Mouse (Mus musculus) embryonic stem cell, embryonic (primary cell): ENCODE data around the gene Faxc.

Experiments
- CTCF ChIA-PET, 4 experiments: fragments of 300-600 bp in 2 of 4; fragments of 350-600 bp in 2 of 4; sonication (Branson Sonifier 250); formaldehyde crosslinking; loops; one replicate each; lab custom pipeline; 2022; ENCODE audit warnings: inconsistent platforms in 2 of 4; lab: Charles Lee
- POLR2A ChIA-PET, 4 experiments: fragments of 300-600 bp in 2 of 4; fragments of 350-600 bp in 2 of 4; sonication (Branson Sonifier 250); formaldehyde crosslinking; loops; one replicate each; lab custom pipeline; 2022; ENCODE audit warnings: antibody characterized with exemption in 4 of 4, inconsistent platforms in 1 of 4; lab: Charles Lee

Gene Faxc

GRCm38 (mm10) chr4:21930971-21931771, at the start of gene Faxc:
Faxc (plus strand) TSS chr4:21931329.
- POLR2A ChIA-PET: interaction anchor here in 3 of 4 experiments (0.8 to 3.8 kb wide), 13 partner anchors 8 to 204 kb away, joined by 3 to 26 read pairs (median 4); partner anchors contain the start of genes Ccnc (in 1 of the 3), Coq3 (in 1 of the 3) and Pnisr (in 1 of the 3)
- CTCF ChIA-PET: interaction anchor here in 2 of 4 experiments (1.1 to 1.5 kb wide), 2 partner anchors 20 to 27 kb away, joined by 3 to 4 read pairs; no protein-coding TSS in a partner anchor

GRCm38 (mm10) chr4:21882806-21883205, 48.3 kb upstream of the Faxc start:
- ChIA-PET POLR2A (interaction anchor here in 1 of 4 experiments (1.1 to 1.4 kb wide), 2 partner anchors 30 to 34 kb away, joined by 3 to 4 read pairs; no protein-coding TSS in a partner anchor), CTCF (no interaction called here)

DNA sequence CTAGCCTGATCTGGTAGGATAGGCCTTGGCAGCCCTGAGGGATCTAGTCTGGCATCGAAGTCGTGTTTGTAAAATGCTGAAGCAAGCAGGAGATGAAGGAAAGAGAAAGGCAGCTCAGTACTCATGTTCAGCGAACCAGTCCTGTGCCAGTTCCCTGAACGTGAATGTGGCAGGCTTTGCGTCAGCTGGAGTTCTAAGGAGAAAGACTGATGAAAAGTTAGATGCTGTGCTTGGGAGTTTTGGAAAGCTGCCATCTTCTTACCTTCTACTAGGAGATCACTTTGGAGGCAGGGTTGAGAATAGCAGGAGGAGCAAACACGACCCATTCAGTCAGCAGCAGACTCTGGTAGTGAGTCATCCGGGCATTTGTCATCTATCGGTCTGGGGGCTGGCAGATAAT, 45.3 kb upstream of the Faxc start:
- POLR2A ChIA-PET: no interaction called here
- CTCF ChIA-PET: no interaction called here

- CTCF ChIA-PET: interaction anchor here in 2 of 4 experiments (1.1 to 1.5 kb wide), 2 partner anchors 19 to 26 kb away, joined by 3 to 4 read pairs; no protein-coding TSS in a partner anchor
- POLR2A ChIA-PET: interaction anchor here in 3 of 4 experiments (0.8 to 3.8 kb wide), 11 partner anchors 9 to 205 kb away, joined by 3 to 26 read pairs (median 5); partner anchors contain the start of genes Ccnc (in 1 of the 3), Coq3 (in 1 of the 3) and Pnisr (in 1 of the 3)
Measured at GRCm38 (mm10) chr4:21931772-21932630, 872 bp downstream of the Faxc start.

- CTCF ChIA-PET: no interaction called here
- POLR2A ChIA-PET: interaction anchor here in 1 of 4 experiments (1.0 kb wide), 1 partner anchor 55 kb away, joined by 3 read pairs; the partner anchor contains the start of gene Coq3
Measured at GRCm38 (mm10) chr4:21935378-21935777, 4.2 kb downstream of the Faxc start.

GRCm38 (mm10) chr4:21936424-21936823, 5.3 kb downstream of the Faxc start:
- CTCF ChIA-PET: no interaction called here
- POLR2A ChIA-PET: interaction anchor here in 1 of 4 experiments (1.0 kb wide), 1 partner anchor 56 kb away, joined by 3 read pairs; the partner anchor contains the start of gene Coq3

- POLR2A ChIA-PET: interaction anchor here in 2 of 4 experiments (0.6 to 0.9 kb wide), 3 partner anchors 59 to 1942 kb away, joined by 3 to 14 read pairs (median 3); partner anchors contain the start of gene Coq3 (in 1 of the 2)
- CTCF ChIA-PET: interaction anchor here in 1 of 4 experiments (0.6 kb wide), 1 partner anchor 187 kb away, joined by 4 read pairs; no protein-coding TSS in a partner anchor
Measured at GRCm38 (mm10) chr4:21937890-21938289, 6.8 kb downstream of the Faxc start.

- CTCF ChIA-PET: no interaction called here
Measured at GRCm38 (mm10) chr4:21944672-21945071, 13.5 kb downstream of the Faxc start.

GRCm38 (mm10) chr4:21951444-21951843, 20.3 kb downstream of the Faxc start:
- CTCF ChIA-PET: interaction anchor here in 3 of 4 experiments (0.5 to 1.9 kb wide), 9 partner anchors 10 to 202 kb away, joined by 3 to 9 read pairs (median 4); partner anchors contain the start of gene Pnisr (in 1 of the 3)
- POLR2A ChIA-PET: interaction anchor here in 1 of 4 experiments (0.6 to 2.5 kb wide), 3 partner anchors 55 to 104 kb away, joined by 3 to 8 read pairs (median 6); partner anchors contain the start of genes Coq3 and Pnisr

More at GRCm38 (mm10) chr4:21944672-21945071, 13.5 kb downstream of the Faxc start:
- POLR2A ChIA-PET: interaction anchor here in 1 of 4 experiments (0.7 kb wide), 1 partner anchor 14 kb away, joined by 3 read pairs; no protein-coding TSS in a partner anchor

- ChIA-PET POLR2A (interaction anchor here in 1 of 4 experiments (1.5 to 2.5 kb wide), 2 partner anchors 30 to 105 kb away, joined by 3 to 6 read pairs; partner anchors contain the start of gene Pnisr), CTCF (interaction anchor here in 2 of 4 experiments (1.2 to 1.9 kb wide), 5 partner anchors 9 to 120 kb away, joined by 4 to 8 read pairs (median 4); no protein-coding TSS in a partner anchor)
Measured at GRCm38 (mm10) chr4:21952255-21952654, 21.1 kb downstream of the Faxc start.

DNA sequence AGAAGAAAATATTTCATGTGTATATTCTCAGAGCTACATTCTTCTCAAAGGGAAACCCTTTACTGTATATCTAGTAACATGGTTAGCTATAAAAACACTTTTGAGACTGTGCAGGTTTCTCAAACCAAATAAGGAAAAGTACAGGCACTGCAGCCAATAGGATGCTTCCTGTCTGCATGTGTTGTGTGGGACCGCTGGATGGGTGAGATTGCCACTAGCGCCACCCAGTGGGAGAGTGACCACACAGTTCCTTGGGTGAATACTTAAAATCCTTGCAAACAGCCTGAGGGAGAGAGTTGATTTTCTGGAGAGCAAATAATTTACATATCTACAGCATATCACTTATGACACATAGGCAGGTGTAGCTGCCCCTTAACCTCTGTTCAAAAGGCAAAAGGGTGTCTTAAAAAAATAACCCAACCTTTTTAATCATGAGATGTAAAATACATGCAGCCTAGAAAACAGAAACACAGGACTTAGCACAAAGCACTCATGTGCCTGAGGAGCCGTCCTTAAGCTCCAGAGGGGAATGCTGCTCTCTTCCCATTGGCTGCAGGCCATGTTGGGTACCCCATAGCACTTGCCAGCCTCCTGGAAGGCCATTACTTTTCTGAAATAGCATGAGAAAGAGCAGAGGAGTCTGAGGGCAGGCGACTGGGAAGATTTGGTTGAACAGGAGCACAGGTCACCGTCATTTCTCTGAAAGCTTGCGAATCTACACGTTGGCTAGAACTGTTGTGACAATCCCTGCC, 26.6 kb downstream of the Faxc start:
- POLR2A ChIA-PET: interaction anchor here in 2 of 4 experiments (0.6 to 3.6 kb wide), 12 partner anchors 11 to 234 kb away, joined by 3 to 17 read pairs (median 3); partner anchors contain the start of genes Ccnc (in 1 of the 2), Coq3 (in 1 of the 2) and Pnisr (in 1 of the 2)
- CTCF ChIA-PET: interaction anchor here (0.5 to 1.7 kb wide), 7 partner anchors 26 to 564 kb away, joined by 3 to 11 read pairs (median 3); partner anchors contain the start of genes Ccnc (in 1 of the 4) and Pnisr (in 1 of the 4)

DNA sequence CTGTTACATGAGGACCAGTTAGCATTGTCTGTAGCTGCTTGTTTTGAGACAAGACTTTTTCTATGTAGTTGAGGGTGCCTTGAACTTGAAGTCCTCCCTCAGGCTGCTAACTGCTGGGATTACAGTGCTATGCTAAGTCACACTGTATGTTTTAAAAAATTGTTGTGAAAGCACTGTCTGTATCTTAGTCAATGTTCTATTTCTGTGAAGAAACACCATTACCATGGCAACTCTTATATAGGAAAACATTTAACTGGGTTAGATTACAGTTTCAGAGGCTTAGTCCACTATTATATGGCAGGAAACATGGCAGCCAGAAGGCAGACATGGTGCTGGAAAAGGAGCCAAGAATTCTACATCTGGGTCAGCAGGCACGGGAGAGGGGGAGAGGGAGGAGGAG, 40.8 kb downstream of the Faxc start:
- ChIA-PET CTCF (no interaction called here), POLR2A (interaction anchor here in 1 of 4 experiments (1.6 kb wide), 1 partner anchor 10 kb away, joined by 3 read pairs; no protein-coding TSS in a partner anchor)

DNA sequence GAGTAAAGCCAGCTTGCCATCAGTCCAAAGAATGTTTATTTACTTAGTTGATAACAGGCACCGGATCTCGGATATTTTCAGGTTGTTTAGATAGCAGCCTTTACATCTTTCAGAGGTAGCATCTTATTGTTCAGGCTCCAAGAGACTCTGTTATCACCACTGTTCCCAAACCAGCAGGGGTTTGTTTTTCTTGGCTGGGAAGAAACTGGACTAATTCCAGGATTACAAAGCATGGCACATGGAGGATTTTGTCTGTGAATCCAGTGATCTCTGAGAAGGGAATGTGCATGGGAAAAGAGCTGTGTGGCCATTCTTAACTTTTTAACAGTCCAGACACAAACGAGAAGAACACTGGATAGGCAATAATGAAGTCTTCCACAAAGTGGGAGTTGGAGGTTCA, 43.0 kb downstream of the Faxc start:
- POLR2A ChIA-PET: no interaction called here
- CTCF ChIA-PET: interaction anchor here in 1 of 4 experiments (0.8 kb wide), 1 partner anchor 594 kb away, joined by 9 read pairs; no protein-coding TSS in a partner anchor

DNA sequence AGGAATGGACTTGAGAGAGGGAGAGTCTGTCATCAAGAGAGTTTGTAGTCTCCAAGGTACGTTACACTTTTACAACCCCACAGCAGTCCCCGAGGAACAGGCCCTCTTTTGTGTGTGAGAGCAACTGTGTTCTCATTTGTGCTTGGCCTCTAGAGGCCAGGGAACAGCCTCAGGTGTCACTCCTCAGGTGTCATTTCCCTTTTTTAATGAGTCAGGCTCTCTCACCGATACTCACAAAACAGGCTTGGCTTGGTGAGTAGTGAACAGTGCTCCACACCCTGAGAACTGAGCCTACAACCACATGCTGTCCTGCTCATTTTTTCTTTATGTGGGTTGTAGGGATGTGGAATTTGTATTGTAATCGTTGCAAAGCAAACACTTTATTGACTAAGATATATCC, 49.3 kb downstream of the Faxc start:
- POLR2A ChIA-PET: interaction anchor here in 1 of 4 experiments (0.8 kb wide), 1 partner anchor 23 kb away, joined by 3 read pairs; no protein-coding TSS in a partner anchor

GRCm38 (mm10) chr4:21982449-21982848, 51.3 kb downstream of the Faxc start:
- CTCF ChIA-PET: interaction anchor here in 1 of 4 experiments (0.9 kb wide), 1 partner anchor 103 kb away, joined by 3 read pairs; the partner anchor contains the start of gene Coq3
- POLR2A ChIA-PET: no interaction called here

More for the DNA sequence above, 49.3 kb downstream of the Faxc start:
- CTCF ChIA-PET: no interaction called here

GRCm38 (mm10) chr4:21986857-21987256, 55.7 kb downstream of the Faxc start:
- POLR2A ChIA-PET: no interaction called here
- CTCF ChIA-PET: no interaction called here

- ChIA-PET CTCF (no interaction called here), POLR2A (no interaction called here)
Measured at GRCm38 (mm10) chr4:21987460-21987859, 56.3 kb downstream of the Faxc start.
